ENCODE assay signal across 8 mouse cellular contexts in genomic region chr15:95791855-95792254, GRCm38 (mm10). TPM values are rescaled to one million over a fixed set of nuclear protein-coding genes. Genes with fewer than 3 reads are reported as not detected.
A peak's percentile ranks its signal among the peaks of the same experiment; 100 is the strongest.
DNase-seq lines count a peak whose midpoint lies in the region; ATAC-seq and TF ChIP-seq lines count a peak whose summit lies in the region.

No protein-coding gene starts in this region.

- ATAC-seq in limb, embryonic 12.5 days (ENCODE audit: insufficient number of reproducible peaks, insufficient read depth, low FRiP score, low TSS enrichment, low read depth), result no peak

- DNase-seq in lung, adult 2 months, result no peak
- no peak for DNase-seq in lung, postnatal 10 days
- peak; percentile 56 for DNase-seq in skeletal muscle tissue, adult 2 months (ENCODE audit: low read depth, low spot score)
- DNase-seq in T-cell, adult 2 months (ENCODE audit: low spot score), result no peak
- no peak for DNase-seq in thymus, adult 2 months
- no peak for DNase-seq in kidney, adult 8-10 months

- H3K9me3 ChIP-seq in limb, embryonic 12.5 days, result no peaks in the 10 kb centered on the region

- TF ChIP-seq POLR2A in lung, adult 2 months (IDR thresholded peaks at IDR 0.05; ENCODE audit: borderline replicate concordance, extremely low read depth, low read depth, low read length), result no peak
- TF ChIP-seq POLR2A in embryonic fibroblast, embryonic 13.5 days (IDR thresholded peaks at IDR 0.05; ENCODE audit: low read depth, low read length), result no peak
- no peak for TF ChIP-seq POLR2A in thymus, adult 2 months (IDR thresholded peaks at IDR 0.05; ENCODE audit: control insufficient read depth, extremely low read depth, insufficient read depth, low read length, poor library complexity)

- peaks cover 21% of the 10 kb centered on the region for H3K4me1 ChIP-seq in lung, adult 2 months (ENCODE audit: control insufficient read depth, insufficient read depth, low read length)
- peaks cover 4% of the 10 kb centered on the region; the same call in 1 of the 2 replicates for H3K4me1 ChIP-seq in embryonic fibroblast, embryonic 13.5 days (ENCODE audit: control insufficient read depth, insufficient read depth, low read length)
- peaks cover 22% of the 10 kb centered on the region for H3K4me1 ChIP-seq in limb, embryonic 12.5 days (replicated peaks)
- peaks cover 25% of the 10 kb centered on the region for H3K4me1 ChIP-seq in thymus, adult 2 months (replicated peaks; ENCODE audit: control insufficient read depth, insufficient read depth, low read length)

- H3K27me3 ChIP-seq in limb, embryonic 12.5 days, result peaks cover 4% of the 10 kb centered on the region; the same call in 1 of the 2 replicates
- no peaks in the 10 kb centered on the region for H3K27me3 ChIP-seq in thymus, adult 2 months (ENCODE audit: control insufficient read depth, insufficient read depth, low read length)

- TF ChIP-seq CTCF in lung, adult 2 months (IDR thresholded peaks at IDR 0.05; ENCODE audit: insufficient read depth, low read length), result no peak
- no peak for TF ChIP-seq CTCF in embryonic fibroblast, embryonic 13.5 days (IDR thresholded peaks at IDR 0.05; ENCODE audit: borderline replicate concordance, insufficient read depth, low read length)
- no peak for TF ChIP-seq CTCF in thymus, adult 2 months (IDR thresholded peaks at IDR 0.05; ENCODE audit: borderline replicate concordance, control insufficient read depth, extremely low read depth, insufficient read depth, low read length, poor library complexity)

- peak overlapping the region; percentile 43 for H3K27ac ChIP-seq in embryonic fibroblast, embryonic 13.5 days (ENCODE audit: insufficient read depth, low read length)
- no peak overlapping the region for H3K27ac ChIP-seq in limb, embryonic 12.5 days
- H3K27ac ChIP-seq in thymus, adult 2 months (ENCODE audit: control insufficient read depth, insufficient read depth, low read length), result no peak overlapping the region

- peaks cover 7% of the 10 kb centered on the region; the same call in 1 of the 2 replicates for H3K36me3 ChIP-seq in limb, embryonic 12.5 days
- peaks cover 5% of the 10 kb centered on the region; the same call in 1 of the 2 replicates for H3K36me3 ChIP-seq in thymus, adult 2 months (ENCODE audit: control insufficient read depth, insufficient read depth, low read length)

- H3K4me2 ChIP-seq in limb, embryonic 12.5 days, result peak overlapping the region; percentile 68

- H3K4me3 ChIP-seq in lung, adult 2 months (replicated peaks; ENCODE audit: extremely low read depth, low read depth, low read length), result peak overlapping the region; percentile 83
- peak overlapping the region; percentile 71 for H3K4me3 ChIP-seq in embryonic fibroblast, embryonic 13.5 days (ENCODE audit: insufficient read depth, low read length)
- H3K4me3 ChIP-seq in limb, embryonic 12.5 days (replicated peaks), result peak overlapping the region; percentile 85
- no peak overlapping the region for H3K4me3 ChIP-seq in thymus, adult 2 months (ENCODE audit: control insufficient read depth, insufficient read depth, low read length)

- 26% methylated on average over 5 of the region's 5 CpGs for WGBS in lung, adult 2 months
- 60% methylated on average over 5 of the region's 5 CpGs for WGBS in limb, embryonic 12.5 days
- WGBS in thymus, adult 2 months, result 59% methylated on average over 5 of the region's 5 CpGs

- peak overlapping the region; percentile 87 for H3K9ac ChIP-seq in limb, embryonic 12.5 days (replicated peaks)

RNA-seq across cellular contexts. Expression of gene Ano6, which starts 1.2 kb away (rescaled TPM):
- 47.6 and 63.1 TPM in 2 replicates for polyA plus RNA-seq in lung, adult 2 months (2012; rRNA removed)
- 102 and 108 TPM in 2 replicates for polyA plus RNA-seq in embryonic fibroblast, embryonic 13.5 days (2011; ENCODE audit: insufficient read length, low read depth, missing spikeins)
- 47.3 and 51.6 TPM in 2 replicates for polyA plus RNA-seq in limb, embryonic 12.5 days (2016; fragmentation: Nextera tagmentation; extraction: Ambion mirVana)
- polyA plus RNA-seq in thymus, adult 2 months (2012; rRNA removed), result 104 and 130 TPM in 2 replicates
